Mouse (Mus musculus): ENCODE results near the gene Strn4.

Strn4 gene

GRCm38 (mm10) chr7:16810920-16811648 is 4.6 kb upstream of the Strn4 start:
- peak; percentile 55 to 61 for DNase-seq (ENCODE audit: low spot score in 2 of 2)

GRCm38 (mm10) chr7:16811649-16812070 is 4.0 kb upstream of the Strn4 start:
- no peak for DNase-seq (ENCODE audit: low spot score in 2 of 2)

GRCm38 (mm10) chr7:16812505-16812904 is 3.2 kb upstream of the Strn4 start:
- DNase-seq (ENCODE audit: low spot score in 2 of 2) = no peak

- peak; percentile 70 to 74 for DNase-seq (ENCODE audit: low spot score in 2 of 2)
Measured at GRCm38 (mm10) chr7:16816078-16816474, 387 bp downstream of the Strn4 start.

- no peak for DNase-seq (ENCODE audit: low spot score in 2 of 2)
Measured at GRCm38 (mm10) chr7:16816475-16817122, 910 bp downstream of the Strn4 start, which contains the start of gene Fkrp. Gene Fkrp (minus strand): TSS chr7:16816732.

GRCm38 (mm10) chr7:16817693-16818092 is 2.0 kb downstream of the Strn4 start:
- peak; percentile 50 to 62 for DNase-seq (ENCODE audit: low spot score in 2 of 2)

- DNase-seq (ENCODE audit: low spot score in 2 of 2) = no peak
Measured at GRCm38 (mm10) chr7:16819794-16820193, 4.1 kb downstream of the Strn4 start.

GRCm38 (mm10) chr7:16820271-16820763 is 4.6 kb downstream of the Strn4 start:
- no peak for DNase-seq (ENCODE audit: low spot score in 2 of 2)

GRCm38 (mm10) chr7:16821091-16821490 is 5.4 kb downstream of the Strn4 start:
- DNase-seq (ENCODE audit: low spot score in 2 of 2) = no peak

GRCm38 (mm10) chr7:16821669-16822101 is 6.0 kb downstream of the Strn4 start:
- DNase-seq (ENCODE audit: low spot score in 2 of 2) = peak; percentile 81 to 89

- peak; percentile 85 to 90 for DNase-seq (ENCODE audit: low spot score in 2 of 2)
Measured at GRCm38 (mm10) chr7:16823734-16824133, 8.0 kb downstream of the Strn4 start.

GRCm38 (mm10) chr7:16825785-16826184 is 10.1 kb downstream of the Strn4 start:
- DNase-seq (ENCODE audit: low spot score in 2 of 2) = no peak

GRCm38 (mm10) chr7:16826571-16826970 is 10.9 kb downstream of the Strn4 start:
- no peak for DNase-seq (ENCODE audit: low spot score in 2 of 2)

- no peak for DNase-seq (ENCODE audit: low spot score in 2 of 2)
Measured at GRCm38 (mm10) chr7:16827274-16827673, 11.6 kb downstream of the Strn4 start.

GRCm38 (mm10) chr7:16830449-16830848 is 14.8 kb downstream of the Strn4 start:
- no peak for DNase-seq (ENCODE audit: low spot score in 2 of 2)

GRCm38 (mm10) chr7:16837916-16838803 is 22.5 kb downstream of the Strn4 start:
- no peak for DNase-seq (ENCODE audit: low spot score in 2 of 2)

- DNase-seq (ENCODE audit: low spot score in 2 of 2) = no peak
Measured at GRCm38 (mm10) chr7:16838804-16839426, 23.2 kb downstream of the Strn4 start.

GRCm38 (mm10) chr7:16839427-16840108 is 23.9 kb downstream of the Strn4 start:
- DNase-seq (ENCODE audit: low spot score in 2 of 2) = no peak

- no peak for DNase-seq (ENCODE audit: low spot score in 2 of 2)
Measured at GRCm38 (mm10) chr7:16840109-16840491, 24.4 kb downstream of the Strn4 start.

- no peak for DNase-seq (ENCODE audit: low spot score in 2 of 2)
Measured at GRCm38 (mm10) chr7:16841078-16841477, 25.4 kb downstream of the Strn4 start.

Data from frontal cortex, postnatal 36 days (tissue).